Mouse (Mus musculus) left cerebral cortex, postnatal 10 days (tissue): ENCODE measurements around the gene Scel. TPM values are rescaled to one million over a fixed set of nuclear protein-coding genes. Genes with fewer than 3 reads are reported as not detected.

Source experiments
- DNase-seq, 2 experiments: peaks; one replicate each; pipeline ENCODE4 v3.0.0; 2021 to 2022; ENCODE audit warnings: low spot score in 2 of 2, mixed read lengths in 1 of 2; ENCODE audit errors: extremely low spot score in 1 of 2
- intact Hi-C: fragments of 180-260 bp; cut with DNase I; formaldehyde crosslinking; loops from one replicate; pipeline ENCODE4 v1.15.1; 2025
- total RNA-seq, 2 experiments: library from RNA; stranded (reverse); gene quantifications; 2 replicates each; pipeline ENCODE4 v1.2.3; 2021

Scel gene
- total RNA-seq, 2 experiments from 2014 or later = 0.73 to 2.0 TPM

GRCm38 (mm10) chr14:103551921-103552320, 38.8 kb downstream of the Scel start:
- intact Hi-C loops = loop anchor here (10.0 kb wide), 1 partner anchor 143 kb away; no protein-coding TSS in a partner anchor
- no peak for DNase-seq

- peak in 1 of 2 experiments; percentile 49 for DNase-seq
- intact Hi-C loops = loop anchor here (10.0 kb wide), 1 partner anchor 142 kb away; no protein-coding TSS in a partner anchor
Measured at GRCm38 (mm10) chr14:103552379-103552778, 39.2 kb downstream of the Scel start.

GRCm38 (mm10) chr14:103556609-103557008, 43.5 kb downstream of the Scel start:
- intact Hi-C loops = loop anchor here (5.0 to 10.0 kb wide), 2 partner anchors 76 to 138 kb away; no protein-coding TSS in a partner anchor
- no peak for DNase-seq

GRCm38 (mm10) chr14:103561383-103562096, 48.4 kb downstream of the Scel start:
- intact Hi-C loops = loop anchor here (5.0 kb wide), 1 partner anchor 91 kb away; the partner anchor contains the start of gene Slain1
- no peak for DNase-seq

GRCm38 (mm10) chr14:103567957-103568356, 54.8 kb downstream of the Scel start:
- intact Hi-C loops = no loop called here
- no peak for DNase-seq

- intact Hi-C loops = no loop called here
- no peak for DNase-seq
Measured at GRCm38 (mm10) chr14:103568433-103568832, 55.3 kb downstream of the Scel start.

GRCm38 (mm10) chr14:103571598-103572320, 58.6 kb downstream of the Scel start:
- intact Hi-C loops = no loop called here
- no peak for DNase-seq

GRCm38 (mm10) chr14:103575854-103576253, 62.7 kb downstream of the Scel start:
- intact Hi-C loops = no loop called here
- DNase-seq = no peak

- intact Hi-C loops = no loop called here
- DNase-seq = no peak
Measured at GRCm38 (mm10) chr14:103577011-103577410, 63.9 kb downstream of the Scel start.

GRCm38 (mm10) chr14:103586662-103587061, 73.5 kb downstream of the Scel start:
- intact Hi-C loops = no loop called here
- DNase-seq = no peak

- no peak for DNase-seq
- intact Hi-C loops = no loop called here
Measured at GRCm38 (mm10) chr14:103587208-103587900, 74.2 kb downstream of the Scel start.

- intact Hi-C loops = no loop called here
- peak; percentile 21 to 53 for DNase-seq
Measured at GRCm38 (mm10) chr14:103589819-103590218, 76.7 kb downstream of the Scel start.

- intact Hi-C loops = no loop called here
- no peak for DNase-seq
Measured at GRCm38 (mm10) chr14:103595870-103596269, 82.7 kb downstream of the Scel start.

- intact Hi-C loops = no loop called here
- no peak for DNase-seq
Measured at GRCm38 (mm10) chr14:103608063-103608462, 94.9 kb downstream of the Scel start.

- intact Hi-C loops = no loop called here
- DNase-seq = no peak
Measured at GRCm38 (mm10) chr14:103613573-103614271, 100.6 kb downstream of the Scel start.

GRCm38 (mm10) chr14:103614272-103614587, 101.1 kb downstream of the Scel start:
- intact Hi-C loops = no loop called here
- no peak for DNase-seq

GRCm38 (mm10) chr14:103619756-103620155, 106.6 kb downstream of the Scel start:
- intact Hi-C loops = no loop called here
- DNase-seq = no peak

GRCm38 (mm10) chr14:103621207-103621606, 108.1 kb downstream of the Scel start:
- DNase-seq = no peak
- intact Hi-C loops = no loop called here

- no peak for DNase-seq
- intact Hi-C loops = no loop called here
Measured at GRCm38 (mm10) chr14:103626100-103626499, 113.0 kb downstream of the Scel start.
